Mouse (Mus musculus) inflammation-experienced regulatory T-cells, adult 6 months (primary cell): ENCODE measurements at regions not wholly inside any gene's neighbourhood (a gene's known extent, or its start where the extent isn't known, plus 50 kb on each side); places are given as distances from the start of the nearest gene placed in this dataset.

Experiments
- ATAC-seq: one replicate; pipeline ENCODE4 v1.8.0; 2017

DNA sequence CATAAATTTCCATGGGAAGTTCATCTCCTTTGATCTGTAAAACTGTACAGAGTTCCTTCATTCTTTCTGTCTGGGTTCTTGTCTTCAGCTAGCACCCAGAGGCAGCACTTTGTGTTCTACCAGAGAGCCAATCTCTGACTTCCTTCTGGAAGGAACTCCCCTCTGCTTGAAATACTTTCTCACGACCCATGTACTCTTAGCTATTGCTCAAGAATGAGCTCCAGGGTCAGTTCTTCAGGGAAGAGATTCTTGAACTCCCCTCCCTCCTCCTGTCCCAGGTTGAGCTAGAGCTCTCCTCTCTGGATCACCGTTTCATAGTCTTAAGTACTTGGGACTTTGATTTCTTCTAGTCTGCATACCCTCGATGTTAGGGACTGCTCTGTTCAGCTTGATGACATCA is 311.8 kb downstream of the Foxo1 start:
- ATAC-seq, result no peak

DNA sequence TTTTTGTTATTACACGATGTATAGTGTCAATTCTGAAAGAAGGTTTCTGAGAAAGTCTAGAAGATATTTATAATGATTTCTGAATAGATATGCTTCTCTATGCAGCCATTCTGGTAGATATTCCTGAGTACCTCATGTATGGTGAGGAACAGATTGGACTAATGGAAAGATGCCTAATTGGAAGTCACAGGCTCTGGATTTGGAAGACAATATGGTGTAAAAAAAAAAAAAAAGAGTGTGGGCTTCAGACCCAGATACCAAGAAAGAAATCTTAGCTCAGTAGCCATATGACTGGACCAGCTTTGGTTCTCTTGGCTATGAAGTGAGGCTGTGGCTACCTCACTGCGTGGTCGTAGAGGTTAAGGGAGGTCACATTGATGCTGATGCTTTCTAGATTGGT is 311.0 kb downstream of the Foxo1 start:
- ATAC-seq, result no peak

DNA sequence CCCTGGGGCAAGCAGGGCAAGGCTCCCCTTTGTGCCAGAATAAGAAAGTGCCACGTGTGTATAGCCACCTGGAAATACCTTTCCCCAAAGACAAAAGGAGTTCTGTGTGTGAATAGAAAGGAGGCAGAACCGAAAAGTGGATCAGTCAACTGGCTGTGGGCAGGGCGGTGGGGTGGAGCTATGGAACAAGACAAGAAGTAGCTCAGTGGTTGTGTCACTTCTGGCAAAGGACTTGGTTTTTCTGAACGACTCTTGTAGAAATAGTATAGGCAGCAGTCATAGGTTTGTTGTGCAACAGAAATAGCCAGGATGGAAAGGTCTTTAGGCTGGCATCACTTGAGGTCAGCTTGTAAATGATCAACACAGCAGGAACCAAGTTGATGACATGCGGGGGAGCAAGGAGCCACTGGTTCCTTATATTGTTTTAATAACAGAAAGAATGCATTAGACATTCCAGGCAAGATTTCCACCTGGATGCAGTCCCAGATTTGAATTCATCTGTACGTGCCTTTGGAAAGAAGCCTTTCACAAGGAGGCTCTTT is 308.6 kb downstream of the Foxo1 start:
- no peak for ATAC-seq

DNA sequence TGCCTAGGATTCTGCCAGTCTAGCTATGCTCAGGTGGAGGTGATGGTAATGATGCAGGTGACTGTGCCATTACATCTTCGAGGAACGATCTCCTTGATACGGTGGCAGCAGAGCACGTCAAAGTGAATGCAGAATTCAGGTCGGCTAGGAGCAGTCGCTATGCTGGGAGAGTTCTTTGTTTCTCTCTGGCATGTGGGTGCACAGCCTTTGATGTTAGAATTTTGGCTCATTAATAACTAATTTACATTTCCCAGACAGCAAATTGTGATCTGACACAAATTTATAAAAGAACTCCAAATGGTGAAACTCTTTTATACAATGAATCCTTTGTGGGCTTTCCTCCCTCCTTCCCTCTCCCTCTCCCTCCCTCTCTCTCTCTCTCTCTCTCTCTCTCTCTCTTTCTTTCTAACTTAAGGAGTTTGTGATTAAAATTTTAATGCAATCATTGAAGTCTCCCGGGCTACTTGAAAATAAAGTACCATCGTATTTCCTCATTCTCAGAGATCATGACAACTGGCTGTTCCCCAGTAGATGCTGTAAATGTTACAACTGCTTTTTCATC is 307.2 kb downstream of the Foxo1 start:
- ATAC-seq, result no peak

DNA sequence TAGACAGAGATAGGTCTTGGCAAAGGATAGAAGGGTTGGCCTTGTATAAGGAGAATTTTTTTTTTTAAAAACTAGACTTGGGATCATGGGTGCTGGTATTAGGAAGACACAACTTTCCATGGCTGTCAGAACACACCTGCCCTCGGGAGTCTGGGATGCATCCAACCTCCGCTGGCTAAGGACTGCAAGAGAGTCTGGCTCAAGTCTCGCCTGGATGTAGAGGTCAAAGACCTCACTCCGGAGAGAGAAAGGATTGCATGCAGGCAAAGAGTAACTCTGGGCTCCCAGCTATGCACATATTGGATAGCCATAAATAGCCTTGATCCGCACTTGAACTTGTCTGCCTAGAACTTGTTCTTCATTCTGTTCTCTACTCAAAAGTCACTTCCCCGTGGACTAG is 306.2 kb downstream of the Foxo1 start:
- no peak for ATAC-seq

DNA sequence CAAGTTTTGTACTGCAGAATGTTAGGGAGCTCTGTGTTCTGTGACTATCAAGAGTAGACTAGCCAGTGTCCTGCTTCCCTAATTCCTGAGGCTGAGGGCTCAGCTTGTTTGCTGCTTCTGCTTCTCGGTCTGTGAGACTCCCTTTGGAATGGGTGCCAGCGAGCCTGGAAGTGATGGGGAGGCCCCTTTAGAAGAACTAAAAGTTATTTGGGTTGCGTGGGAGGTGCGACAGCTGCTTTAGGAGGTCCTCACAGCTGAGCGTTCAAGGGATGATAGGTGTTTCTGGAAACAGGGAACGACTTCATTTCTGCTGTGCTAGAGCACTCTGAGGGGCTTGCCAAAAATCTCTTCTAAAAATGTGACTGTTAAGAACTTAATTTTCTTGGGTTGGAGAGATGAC is 305.7 kb downstream of the Foxo1 start:
- ATAC-seq, result no peak

DNA sequence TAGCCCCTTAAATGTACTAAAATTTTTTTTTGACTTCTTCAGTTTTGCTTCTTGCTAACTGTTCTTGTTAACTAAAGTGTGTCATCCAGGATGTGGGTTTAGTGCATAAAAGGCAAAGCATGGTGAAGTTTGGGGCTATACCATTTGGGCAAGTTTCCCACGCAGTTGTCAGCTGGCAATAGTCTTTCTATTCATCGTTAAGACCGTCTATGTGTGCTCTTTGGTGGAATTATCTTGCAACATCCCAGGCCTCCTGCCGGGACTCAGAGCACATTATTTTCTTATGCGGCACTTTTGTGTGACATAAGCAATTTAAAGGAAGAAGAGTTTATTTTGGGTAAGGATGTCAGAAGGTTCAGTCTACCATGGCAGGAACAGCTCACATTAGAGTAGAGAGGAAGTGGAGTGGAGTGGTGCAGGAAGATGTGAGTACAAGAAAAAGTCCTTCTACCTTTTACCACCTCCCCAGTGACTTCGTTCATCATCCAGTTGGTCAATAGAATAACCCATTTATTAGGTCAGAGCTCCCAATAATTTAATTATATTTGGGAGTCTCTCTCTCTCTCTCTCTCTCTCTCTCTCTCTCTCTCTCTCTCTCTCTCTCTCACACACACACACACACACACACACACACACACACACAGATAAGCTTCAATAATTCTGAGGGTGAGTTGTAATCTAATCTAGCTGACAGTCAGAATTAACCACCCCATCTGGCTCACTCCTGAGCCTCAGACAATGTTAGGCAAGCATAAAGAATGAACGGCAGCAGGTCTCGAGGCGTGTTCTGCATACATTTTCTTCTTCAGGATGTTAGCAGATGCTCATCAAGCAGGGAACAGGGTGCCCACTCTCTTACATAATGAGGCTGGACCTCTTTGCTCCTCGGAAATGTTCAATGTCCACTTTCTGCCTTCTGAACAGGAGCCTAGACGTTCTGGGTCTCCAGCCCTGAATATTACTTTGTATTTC is 304.7 kb downstream of the Foxo1 start:
- peak; percentile 91 for ATAC-seq

DNA sequence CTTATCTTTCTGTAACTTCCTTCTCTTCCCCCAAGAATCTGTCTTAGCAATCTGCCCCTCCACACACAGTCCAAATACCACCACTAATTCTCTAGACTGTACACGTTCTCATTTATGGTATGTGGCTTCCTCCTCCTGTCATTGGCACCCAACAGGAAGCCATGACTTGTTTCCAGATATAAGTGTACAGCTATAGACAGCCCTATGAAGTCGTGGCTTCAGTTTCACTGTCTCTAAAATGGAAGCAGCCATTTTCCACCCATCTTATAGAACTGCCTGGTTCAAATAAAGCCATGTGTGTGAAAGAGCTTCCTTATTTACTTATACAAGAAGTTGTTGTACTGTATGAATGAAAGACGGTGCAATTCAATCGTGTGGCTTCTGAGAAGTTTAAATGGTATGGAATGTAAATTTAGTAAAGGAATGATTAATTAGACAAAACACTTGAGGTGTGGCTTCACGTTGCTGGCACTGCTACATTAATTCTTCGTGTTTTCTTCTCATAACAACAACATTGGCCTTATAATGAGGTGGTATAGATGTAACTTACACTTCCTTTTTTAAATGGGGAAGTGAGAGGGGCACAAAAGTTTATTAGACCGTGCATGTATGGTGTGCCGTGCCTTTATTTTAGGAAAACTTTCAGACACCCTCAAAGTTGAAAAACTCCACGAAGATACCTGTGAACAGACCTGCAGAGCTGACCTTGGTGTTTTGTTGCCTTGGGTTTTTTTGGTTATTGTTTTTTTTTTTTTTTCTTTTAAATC is 299.7 kb downstream of the Foxo1 start:
- peak; percentile 32 for ATAC-seq

DNA sequence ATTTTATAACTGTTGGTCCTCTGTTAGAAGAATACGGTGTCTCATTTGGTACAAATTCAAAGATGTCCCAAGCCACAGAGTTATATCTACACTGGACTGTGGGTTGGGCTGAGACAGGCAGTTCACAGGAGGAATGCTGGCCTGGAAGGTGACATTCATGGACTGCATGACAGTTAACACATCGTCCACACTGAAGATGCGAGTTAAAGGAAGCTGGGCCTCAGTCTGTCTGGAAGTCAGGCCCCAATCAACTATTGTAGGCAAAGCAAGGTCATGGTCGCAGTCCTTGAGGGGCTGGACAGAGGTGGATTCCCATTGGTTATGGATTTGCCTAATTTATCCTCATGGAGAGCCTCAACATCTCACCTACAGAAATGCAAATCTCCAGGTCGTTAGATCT is 295.5 kb downstream of the Foxo1 start:
- ATAC-seq, result no peak

DNA sequence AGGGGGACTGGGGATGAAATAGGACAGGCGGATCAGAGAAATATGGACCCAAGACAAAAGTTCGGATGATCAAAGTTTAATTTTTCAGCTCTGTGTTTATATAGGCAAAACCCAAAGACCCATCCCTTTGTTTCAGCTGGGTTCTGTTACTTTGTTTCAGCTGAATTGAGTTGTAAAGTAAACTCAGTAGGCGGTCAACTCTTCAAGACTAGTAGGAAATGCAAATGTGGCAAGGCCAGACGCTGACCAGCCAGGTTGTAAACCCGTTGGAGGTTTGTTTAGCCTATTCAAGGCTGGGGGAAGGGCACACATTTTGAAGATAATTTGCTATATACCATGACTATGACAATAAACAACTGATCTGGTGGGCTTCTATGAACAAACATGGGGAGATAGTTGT is 294.7 kb downstream of the Foxo1 start:
- ATAC-seq, result no peak

DNA sequence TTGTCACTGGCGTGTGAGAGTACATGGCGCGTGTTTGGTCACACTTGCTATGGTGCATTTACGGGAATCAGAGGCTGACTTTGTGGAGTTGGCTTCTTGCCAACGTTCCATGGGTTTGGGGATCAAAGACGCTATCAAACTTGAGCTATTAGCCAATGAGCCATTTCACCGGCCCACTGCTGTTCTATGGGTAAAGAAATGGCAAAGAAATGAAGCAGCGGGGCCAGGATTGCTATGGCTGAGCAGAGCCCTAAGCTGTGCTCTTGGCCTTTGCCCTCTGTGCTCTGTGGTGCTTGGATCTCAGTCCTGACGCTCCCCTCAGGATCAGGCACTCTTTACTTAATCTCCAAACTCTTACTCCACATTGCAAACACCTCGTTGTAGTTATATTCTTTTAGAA is 291.3 kb downstream of the Foxo1 start:
- ATAC-seq, result no peak

DNA sequence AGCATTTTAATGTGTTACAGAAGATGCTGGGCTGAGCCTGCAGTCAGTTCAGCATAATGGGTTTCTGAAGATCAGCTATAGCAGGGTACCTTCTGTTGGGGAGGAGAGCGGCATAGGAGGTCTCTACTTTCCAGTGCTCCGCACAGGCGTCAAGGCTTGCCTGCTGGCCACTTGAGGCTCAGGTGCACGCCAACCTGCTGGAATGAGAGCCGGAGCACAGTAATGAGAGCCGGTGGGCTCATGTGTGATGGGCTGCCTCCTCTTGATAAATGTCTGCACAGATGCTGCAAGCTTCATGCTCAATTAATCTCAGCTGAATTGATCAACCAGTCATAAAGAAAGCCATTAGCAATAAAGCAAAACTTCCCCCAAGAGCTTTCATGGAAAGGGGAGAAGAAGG is 290.6 kb downstream of the Foxo1 start:
- ATAC-seq, result no peak

DNA sequence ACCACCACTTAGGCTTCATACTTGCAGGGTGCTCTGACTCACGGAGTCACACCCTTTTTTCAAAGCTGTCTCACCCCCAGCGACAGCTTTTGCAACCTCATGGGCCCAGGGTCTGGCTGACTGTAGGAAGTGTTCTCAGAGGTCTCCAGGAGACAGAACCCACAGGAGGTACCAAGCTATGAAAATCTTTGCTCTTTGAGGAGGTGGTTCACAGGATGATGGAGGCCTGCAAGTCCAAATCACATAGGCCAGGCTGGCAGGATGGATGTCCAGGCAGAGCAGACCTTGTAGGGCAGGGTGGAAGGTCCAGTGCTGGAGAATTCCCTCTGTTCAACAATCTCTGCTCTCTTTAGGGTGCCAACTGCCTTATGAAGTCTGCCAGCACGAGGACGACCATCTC is 289.2 kb downstream of the Foxo1 start:
- ATAC-seq, result no peak

DNA sequence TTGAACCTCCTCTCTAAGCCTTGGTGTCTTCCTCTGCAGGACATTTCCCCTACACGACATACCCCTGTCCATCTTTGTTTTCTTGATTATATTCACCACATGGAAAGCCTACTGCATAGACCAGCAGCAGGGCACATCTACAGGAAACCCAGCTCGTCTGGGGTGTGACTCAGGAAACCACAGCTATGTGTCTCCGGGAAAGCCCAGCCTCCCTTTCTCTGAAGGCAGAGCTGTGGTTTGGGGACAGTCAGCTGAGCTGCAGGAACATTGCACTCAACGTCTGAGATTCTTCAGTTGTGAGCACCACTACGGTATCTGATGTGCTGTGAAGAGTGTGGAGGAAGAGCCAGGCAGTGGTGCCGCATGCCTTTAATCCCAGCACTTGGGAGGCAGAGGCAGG is 286.9 kb downstream of the Foxo1 start:
- peak; percentile 99 for ATAC-seq

DNA sequence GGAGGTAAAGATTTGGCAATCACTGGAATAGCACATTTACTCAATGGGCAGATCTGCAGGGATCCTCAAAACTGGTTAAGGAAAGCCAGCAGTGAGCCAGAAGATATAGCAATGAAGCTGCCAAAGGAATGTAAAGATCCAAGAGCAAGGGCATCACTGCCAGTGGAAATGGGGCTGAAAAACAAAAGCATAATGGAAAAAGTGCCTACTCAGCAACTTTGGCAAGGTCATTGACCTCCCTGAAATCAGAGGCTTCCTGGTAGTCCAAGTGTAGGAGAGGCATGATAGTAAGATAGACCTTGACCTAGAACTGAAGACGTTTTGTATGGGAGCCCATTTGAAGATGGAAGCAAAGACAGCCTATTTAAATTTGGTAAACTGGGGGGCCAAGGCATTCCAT is 286.4 kb downstream of the Foxo1 start:
- ATAC-seq, result no peak

DNA sequence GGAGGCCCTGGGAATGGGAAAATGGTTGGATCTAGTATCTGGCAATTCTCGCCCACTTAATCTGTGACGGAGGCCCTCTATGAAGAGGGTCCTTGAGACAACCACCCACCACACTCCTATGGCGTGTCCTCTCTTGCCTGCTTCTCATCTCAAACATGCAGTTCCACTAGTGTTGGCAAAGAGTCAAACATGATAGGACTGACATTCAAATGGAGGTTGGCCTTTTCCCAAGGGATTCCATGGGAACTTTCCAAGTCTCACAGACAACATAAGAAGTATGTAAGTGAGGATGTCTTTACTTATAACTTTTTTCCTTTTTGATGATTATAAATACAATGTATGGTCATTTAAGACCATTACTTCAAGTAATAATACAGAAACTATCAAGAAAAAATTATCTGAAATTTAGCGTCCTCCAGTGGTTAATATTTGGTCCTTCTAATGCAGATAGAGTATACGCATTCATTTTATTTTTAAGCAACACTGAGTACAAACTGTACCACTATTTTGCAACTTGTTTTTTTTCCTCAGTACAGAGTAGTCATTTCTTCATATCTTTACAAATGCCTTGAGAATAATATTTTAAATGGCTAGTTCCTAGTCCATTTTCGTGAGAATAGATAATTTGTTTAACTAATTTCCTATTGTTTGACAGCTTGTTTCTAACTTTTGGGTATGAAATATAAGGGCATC is 280.2 kb downstream of the Foxo1 start:
- ATAC-seq, result no peak

DNA sequence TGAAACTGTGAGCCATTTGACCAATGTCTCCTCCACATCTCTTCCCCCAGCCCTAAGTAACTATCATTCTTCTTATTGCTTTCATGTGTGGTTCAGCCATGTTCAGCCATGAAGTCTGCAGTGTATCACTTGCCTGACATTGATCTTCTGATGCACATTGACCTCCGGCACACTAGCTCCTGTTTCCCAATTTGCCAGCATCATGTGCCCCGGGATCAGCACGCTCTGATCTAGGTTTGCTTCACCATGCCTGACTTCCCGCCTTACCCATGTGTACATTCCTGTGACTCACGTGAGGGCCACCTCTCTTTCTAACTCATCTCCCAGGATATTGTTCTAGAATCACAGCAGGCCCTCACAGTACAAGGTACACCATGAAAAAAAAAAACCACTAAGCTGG is 277.9 kb downstream of the Foxo1 start:
- no peak for ATAC-seq

DNA sequence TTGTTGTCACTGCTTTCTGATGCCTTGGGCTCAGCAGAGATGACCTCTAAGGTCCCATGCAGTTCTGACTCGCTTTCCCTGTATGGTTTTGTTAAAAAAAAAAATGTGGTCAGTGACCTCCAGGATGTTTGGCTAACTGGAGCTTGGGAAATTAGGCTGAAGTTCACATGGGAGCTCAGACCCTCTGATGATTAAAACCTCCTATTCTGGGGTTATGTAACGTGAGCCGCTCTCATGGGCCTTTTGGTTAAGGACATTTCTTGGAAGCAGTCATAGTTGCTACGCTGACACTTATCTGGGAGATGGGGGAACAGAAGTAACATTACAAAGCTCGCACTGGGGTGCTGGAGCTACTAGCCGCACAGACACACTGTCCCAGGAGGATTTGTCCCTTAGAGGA is 274.9 kb downstream of the Foxo1 start:
- ATAC-seq, result no peak

DNA sequence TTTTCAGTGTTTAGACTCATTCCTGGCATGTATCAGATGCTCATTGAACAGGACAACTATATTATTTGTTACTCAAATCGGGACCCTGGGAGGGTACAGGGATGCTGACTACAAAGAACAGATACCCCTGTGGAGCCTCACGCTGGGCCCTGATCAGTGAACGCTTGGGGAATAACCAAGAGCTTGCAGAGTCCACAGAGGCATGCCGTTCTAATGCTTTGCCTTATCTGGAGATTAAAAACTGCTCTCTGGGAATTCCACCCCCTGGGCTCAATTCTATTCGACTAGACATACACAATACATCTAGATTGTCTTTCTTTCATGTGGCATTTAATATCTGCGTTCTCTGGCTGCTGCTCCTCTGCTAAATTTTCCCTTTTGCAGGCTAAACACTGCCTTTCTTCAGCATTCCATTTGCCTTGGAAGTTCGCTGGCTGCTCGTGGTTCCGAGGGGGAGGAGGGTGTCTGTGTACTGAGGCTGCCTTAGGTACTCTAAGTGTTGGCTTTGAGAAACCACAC is 272.8 kb downstream of the Foxo1 start:
- ATAC-seq, result no peak

DNA sequence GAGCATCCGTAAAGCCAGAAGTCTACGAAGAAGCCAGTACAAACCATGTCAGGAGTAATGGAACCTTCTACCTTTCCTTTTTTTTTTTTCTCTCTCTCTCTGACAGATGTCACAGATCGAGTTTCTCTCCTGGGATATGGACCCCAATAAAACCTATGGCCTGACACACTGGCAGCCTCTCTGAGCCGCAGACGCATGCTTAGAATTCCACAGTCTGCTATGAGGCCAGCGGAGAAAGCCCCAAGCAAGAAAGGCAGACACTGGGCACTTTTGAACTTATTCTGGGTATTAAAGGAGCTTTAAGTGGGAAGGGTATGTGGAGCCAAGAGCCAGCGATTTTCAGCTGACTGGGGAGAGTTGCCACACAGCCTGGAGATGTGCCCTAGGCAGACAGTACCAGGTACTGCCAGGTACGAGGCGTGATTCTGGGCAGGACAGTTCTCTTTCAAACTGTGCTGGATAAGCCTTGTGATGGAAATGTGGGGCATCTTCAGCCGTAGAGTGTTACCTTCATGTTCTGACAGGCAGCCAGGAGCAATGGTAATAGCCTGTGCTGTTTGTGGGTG is 271.8 kb downstream of the Foxo1 start:
- ATAC-seq, result no peak

DNA sequence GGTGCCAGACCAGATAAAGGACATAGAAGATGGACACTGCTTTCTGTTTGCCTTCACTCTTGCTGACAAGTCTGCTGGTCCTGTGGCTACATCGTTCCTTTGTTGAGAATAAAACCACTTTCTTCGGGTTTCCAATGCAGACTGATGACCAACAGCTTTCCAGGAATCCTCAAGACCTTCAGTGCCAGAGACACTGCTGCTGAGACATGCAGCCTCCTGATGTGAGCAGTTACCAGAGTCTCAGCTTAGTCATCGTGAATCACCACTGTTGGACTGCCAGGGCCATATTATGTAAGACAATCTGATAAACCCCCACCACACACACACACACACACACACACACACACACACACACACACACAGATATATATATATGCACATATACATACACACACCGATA is 270.2 kb downstream of the Foxo1 start:
- no peak for ATAC-seq

DNA sequence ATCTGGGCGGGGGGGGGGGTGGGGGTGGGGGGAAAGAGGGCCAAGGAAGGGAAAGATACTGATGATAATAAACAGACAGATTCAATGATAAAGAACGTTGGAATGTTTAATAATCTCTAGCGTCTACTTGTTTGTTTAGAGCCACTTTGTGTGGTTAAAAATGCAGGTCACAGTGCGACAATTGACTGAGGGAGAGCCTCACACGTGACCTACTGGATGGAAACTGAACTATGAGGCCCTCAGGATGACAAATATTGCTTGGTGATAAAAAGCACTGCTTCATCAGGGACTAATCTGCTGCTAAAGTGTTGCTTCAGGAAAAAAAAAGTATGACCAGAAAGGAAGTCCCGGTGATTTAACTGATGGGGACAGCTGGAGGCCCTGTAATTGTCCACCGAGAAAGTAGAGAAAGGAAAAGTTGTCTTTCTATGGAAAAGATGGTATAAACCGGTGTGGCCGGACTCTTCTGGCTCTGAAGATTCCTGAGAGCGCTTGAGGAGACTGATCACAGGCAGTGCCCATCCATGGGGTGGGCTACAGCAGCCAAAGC is 269.3 kb downstream of the Foxo1 start:
- no peak for ATAC-seq
